Mouse (Mus musculus) CH12.LX (cell line): Measurements from ENCODE around the gene Col16a1. TPM values are rescaled to one million over a fixed set of nuclear protein-coding genes. Genes with fewer than 3 reads are reported as not detected.

Source experiments
- DNase-seq: peaks from one replicate; pipeline ENCODE4 v3.0.0-alpha.2; 2013; ENCODE audit errors: extremely low read depth
- H3K27ac ChIP-seq: 2 replicates; pipeline ENCODE4 v1.5.1; 2012; ENCODE audit warnings: low read depth, mild to moderate bottlenecking, control low read depth, moderate library complexity; ENCODE audit not compliant: insufficient read depth
- H3K27me3 ChIP-seq: replicated peaks from 2 replicates; pipeline ENCODE3; 2012; ENCODE audit warnings: inconsistent platforms
- H3K36me3 ChIP-seq, 2 experiments: replicated peaks in 1 of 2; 2 replicates each; pipeline versions ENCODE3 to v1.6.1; 2012; ENCODE audit warnings: inconsistent platforms in 1 of 2, low read length in 1 of 2, mild to moderate bottlenecking in 1 of 2, mixed read lengths in 1 of 2, moderate library complexity in 1 of 2; ENCODE audit not compliant: control insufficient read depth in 1 of 2, insufficient read depth in 1 of 2
- H3K4me1 ChIP-seq, 2 experiments: 2 replicates each; pipeline ENCODE4 v1.6.1; 2012; ENCODE audit warnings: inconsistent platforms in 1 of 2, moderate library complexity in 1 of 2; ENCODE audit not compliant: insufficient read depth in 2 of 2, control insufficient read depth in 1 of 2
- H3K4me2 ChIP-seq: 2 replicates; pipeline ENCODE4 v1.6.1; 2012; ENCODE audit warnings: low read depth, mild to moderate bottlenecking, control low read depth; ENCODE audit not compliant: poor library complexity, insufficient read depth, severe bottlenecking
- H3K4me3 ChIP-seq, 3 experiments: fragments of 150-350 bp in 1 of 3; sonication (generic) in 1 of 3; replicated peaks in 1 of 3; 2 replicates each; pipeline versions ENCODE3 to v1.5.1; 2011 to 2012; ENCODE audit warnings: low read depth in 2 of 3, low read length in 2 of 3, mild to moderate bottlenecking in 2 of 3, moderate library complexity in 2 of 3, control low read depth in 1 of 3, improper control_type of control experiment in 1 of 3, inconsistent platforms in 1 of 3, mixed read lengths in 1 of 3; ENCODE audit not compliant: poor library complexity in 1 of 3
- H3K79me2 ChIP-seq: replicated peaks from 2 replicates; pipeline ENCODE4 v1.6.1; 2012; ENCODE audit warnings: mild to moderate bottlenecking, moderate library complexity; ENCODE audit not compliant: control insufficient read depth, poor library complexity, insufficient read depth, severe bottlenecking; ENCODE audit errors: extremely low read depth
- H3K9ac ChIP-seq: 2 replicates; pipeline ENCODE4 v1.6.1; 2012; ENCODE audit warnings: low read depth, mild to moderate bottlenecking, control low read depth, moderate library complexity; ENCODE audit not compliant: insufficient read depth
- H3K9me3 ChIP-seq: replicated peaks from 2 replicates; pipeline ENCODE3; 2012; ENCODE audit warnings: low read length, inconsistent platforms, mixed read lengths
- CHD1 ChIP-seq: IDR thresholded peaks from 2 replicates; pipeline ENCODE4 v1.6.1; 2012; ENCODE audit warnings: low read depth, low read length, improper control_type of control experiment, inconsistent platforms
- CTCF ChIP-seq, 2 experiments: IDR thresholded peaks in 1 of 2; conservative IDR thresholded peaks in 1 of 2; 2 replicates each; pipeline ENCODE4 v1.5.1; 2011 to 2012; ENCODE audit warnings: low read depth in 2 of 2, low read length in 2 of 2, improper control_type of control experiment in 1 of 2, inconsistent platforms in 1 of 2, mild to moderate bottlenecking in 1 of 2, moderate library complexity in 1 of 2
- ELF1 ChIP-seq: IDR thresholded peaks from 2 replicates; pipeline ENCODE4 v1.6.1; 2014; ENCODE audit warnings: low read depth, mild to moderate bottlenecking, inconsistent platforms, low read length, improper control_type of control experiment
- ETS1 ChIP-seq: conservative IDR thresholded peaks from 2 replicates; pipeline ENCODE4 v1.6.1; 2012; ENCODE audit warnings: low read depth, mild to moderate bottlenecking, inconsistent platforms, low read length, improper control_type of control experiment, moderate library complexity
- IRF4 ChIP-seq: IDR thresholded peaks from 2 replicates; pipeline ENCODE4 v1.6.1; 2014; ENCODE audit warnings: low read depth, mild to moderate bottlenecking, inconsistent platforms, low read length, improper control_type of control experiment
- JUND ChIP-seq: conservative IDR thresholded peaks from 2 replicates; pipeline ENCODE4 v1.6.1; 2011; ENCODE audit warnings: low read depth, low read length, improper control_type of control experiment
- MAFK ChIP-seq: IDR thresholded peaks from 2 replicates; pipeline ENCODE4 v1.6.1; 2011; ENCODE audit warnings: low read length, improper control_type of control experiment; ENCODE audit not compliant: insufficient replicate concordance
- MAX ChIP-seq: IDR thresholded peaks from 2 replicates; pipeline ENCODE4 v1.6.1; 2011; ENCODE audit warnings: low read length, improper control_type of control experiment
- MAZ ChIP-seq: IDR thresholded peaks from 2 replicates; pipeline ENCODE4 v1.6.1; 2012; ENCODE audit warnings: low read depth, mild to moderate bottlenecking, inconsistent platforms, low read length, improper control_type of control experiment, moderate library complexity
- MEF2A ChIP-seq: IDR thresholded peaks from 2 replicates; pipeline ENCODE4 v1.6.1; 2014; ENCODE audit warnings: low read depth, mild to moderate bottlenecking, inconsistent platforms, low read length, improper control_type of control experiment, borderline replicate concordance
- NRF1 ChIP-seq: IDR thresholded peaks from 2 replicates; pipeline ENCODE4 v1.6.1; 2014; ENCODE audit warnings: low read depth, mild to moderate bottlenecking, inconsistent platforms, low read length, improper control_type of control experiment, moderate library complexity
- POLR2AphosphoS2 ChIP-seq: IDR thresholded peaks from 2 replicates; pipeline ENCODE4 v1.6.1; 2011; ENCODE audit warnings: low read depth, low read length, improper control_type of control experiment
- SIN3A ChIP-seq: IDR thresholded peaks from 2 replicates; pipeline ENCODE4 v1.6.1; 2012; ENCODE audit warnings: low read length, improper control_type of control experiment, inconsistent platforms
- SMC3 ChIP-seq: IDR thresholded peaks from 2 replicates; pipeline ENCODE4 v1.6.1; 2011; ENCODE audit warnings: low read depth, low read length, improper control_type of control experiment
- TBP ChIP-seq: conservative IDR thresholded peaks from 2 replicates; pipeline ENCODE4 v1.6.1; 2011; ENCODE audit warnings: low read depth, low read length, improper control_type of control experiment
- TCF12 ChIP-seq: IDR thresholded peaks from 2 replicates; pipeline ENCODE4 v1.6.1; 2014; ENCODE audit warnings: low read depth, mild to moderate bottlenecking, inconsistent platforms, low read length, improper control_type of control experiment
- UBTF ChIP-seq: IDR thresholded peaks from 2 replicates; pipeline ENCODE4 v1.6.1; 2012; ENCODE audit warnings: low read depth, mild to moderate bottlenecking, inconsistent platforms, low read length, improper control_type of control experiment, moderate library complexity
- USF1 ChIP-seq: IDR thresholded peaks from 2 replicates; pipeline ENCODE4 v1.6.1; 2014; ENCODE audit warnings: low read depth, mild to moderate bottlenecking, inconsistent platforms, low read length, improper control_type of control experiment
- ZC3H11A ChIP-seq: IDR thresholded peaks from 2 replicates; pipeline ENCODE4 v1.6.1; 2012; ENCODE audit warnings: low read depth, mild to moderate bottlenecking, inconsistent platforms, low read length, improper control_type of control experiment
- ZNF384 ChIP-seq: IDR thresholded peaks from 2 replicates; pipeline ENCODE4 v1.6.1; 2012; ENCODE audit warnings: low read depth, low read length, improper control_type of control experiment, inconsistent platforms
- dilution Hi-C: fragments of 300-500 bp; cut with MboI; formaldehyde crosslinking; loops from 2 replicates; pipeline ENCODE4 v1.14.3; 2020; ENCODE audit warnings: low sequenced_read_pairs; ENCODE audit not compliant: extremely low pct_unique_long_range_greater_than_20kb, extremely low pct_ligation_motif_present
- in situ Hi-C: fragments of 300-500 bp; cut with MboI; formaldehyde crosslinking; loops from 3 replicates; pipeline ENCODE4 v1.14.3; 2019; ENCODE audit warnings: low sequenced_read_pairs, low pct_ligation_motif_present, low pct_unique_long_range_greater_than_20kb, mixed read lengths
- polyA plus RNA-seq: library from polyadenylated mRNA; unstranded; fragments of >175 nt; gene quantifications from 2 replicates; pipeline ENCODE4 v1.2.1, GENCODE M21; 2012; ENCODE audit warnings: low read depth; ENCODE audit not compliant: insufficient read length
- total RNA-seq, 2 experiments: library from RNA; depleted of rRNA; stranded (reverse); fragments of 300-350 nt in 1 of 2; fragments of >200 nt in 1 of 2; gene quantifications; 2 replicates each; pipeline ENCODE4 v1.2.3; 2012 to 2014

Gene Col16a1
- total and polyA plus RNA-seq, 3 experiments, result not detected

DNA sequence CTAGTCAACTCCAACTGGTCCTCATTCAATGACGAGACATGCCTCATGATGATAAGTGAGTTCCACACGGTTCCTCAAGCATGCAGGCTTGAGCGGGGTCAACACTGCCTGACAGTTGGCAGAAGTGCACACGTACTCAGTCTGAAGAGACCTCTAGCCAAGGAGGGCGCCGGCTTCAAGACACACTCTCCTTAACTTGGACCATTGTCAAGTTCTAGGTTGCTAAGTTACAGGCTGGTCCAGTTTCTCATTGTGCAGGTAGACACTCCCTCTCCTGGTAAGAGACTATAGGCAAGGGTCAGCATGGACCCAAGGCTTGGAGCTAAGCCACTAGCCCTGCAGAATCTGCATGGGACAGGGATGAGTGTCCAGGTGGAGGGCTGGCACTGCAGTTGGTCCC lies 77.5 kb downstream of the Col16a1 start:
- DNase-seq, result no peak
- TF ChIP-seq IRF4 (no peak), TBP (no peak), SIN3A (no peak), UBTF (no peak), MAZ (no peak), MAFK (no peak), POLR2AphosphoS2 (no peak), ETS1 (no peak), ZC3H11A (no peak), NRF1 (no peak)
- Histone ChIP-seq H3K27ac (no peak overlapping the region), H3K4me3 (no peak overlapping the region), H3K36me3 (peaks cover 59 to 82% of the 10 kb centered on the region in 2 experiments), H3K9ac (no peak overlapping the region), H3K27me3 (no peaks in the 10 kb centered on the region), H3K79me2 (no peaks in the 10 kb centered on the region), H3K4me2 (no peak overlapping the region), H3K9me3 (no peaks in the 10 kb centered on the region), H3K4me1 (no peaks in the 10 kb centered on the region)
- in situ Hi-C loops (no loop called here), dilution Hi-C loops (no loop called here)

DNA sequence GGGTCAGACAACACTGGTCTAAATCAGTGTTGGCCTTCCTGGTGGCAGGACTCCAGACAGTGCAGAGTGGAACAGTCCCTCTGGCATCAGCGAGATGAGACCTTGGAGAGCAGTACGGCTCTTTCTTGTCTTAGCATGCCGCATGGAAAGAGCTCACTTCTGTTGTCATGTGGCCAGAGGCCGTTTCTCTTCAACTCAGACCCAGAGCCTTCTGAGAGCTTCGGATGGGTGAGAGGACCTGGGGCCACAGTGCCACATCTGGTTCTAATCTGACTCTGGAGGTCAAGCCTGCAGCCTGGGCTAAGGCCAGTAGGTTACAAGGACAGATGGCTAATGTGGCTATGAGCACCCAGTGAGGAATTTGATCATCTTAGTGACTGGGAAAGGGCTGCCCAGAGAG lies 78.3 kb downstream of the Col16a1 start:
- TF ChIP-seq ELF1, result no peak
- Histone ChIP-seq H3K27me3 (no peaks in the 10 kb centered on the region), H3K9ac (no peak overlapping the region), H3K4me1 (no peaks in the 10 kb centered on the region), H3K4me2 (no peak overlapping the region), H3K9me3 (no peaks in the 10 kb centered on the region), H3K27ac (no peak overlapping the region), H3K36me3 (peaks cover 59 to 75% of the 10 kb centered on the region in 2 experiments), H3K79me2 (no peaks in the 10 kb centered on the region), H3K4me3 (no peak overlapping the region)
- no peak for DNase-seq
- in situ Hi-C loops, result no loop called here
- dilution Hi-C loops, result no loop called here

DNA sequence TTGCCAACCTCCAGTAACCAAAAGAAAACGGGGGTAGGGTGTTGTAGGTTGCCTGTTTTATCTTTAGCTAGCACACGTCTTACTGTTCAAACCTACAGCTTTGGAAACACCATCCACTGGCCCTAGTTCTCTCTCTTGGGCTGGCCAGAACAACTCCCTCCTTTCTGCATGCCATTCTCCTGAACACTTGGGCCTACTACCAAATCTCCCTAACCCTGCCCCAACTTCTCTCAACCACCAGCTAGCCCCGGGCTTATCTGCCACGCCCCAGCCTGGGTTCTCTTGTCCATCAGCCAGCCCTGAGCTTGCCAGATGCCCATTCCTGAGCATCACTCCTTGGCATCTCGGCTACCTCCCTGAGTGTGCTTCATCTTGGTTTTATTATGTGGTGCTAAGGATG lies 81.3 kb downstream of the Col16a1 start:
- Histone ChIP-seq H3K27ac (no peak overlapping the region), H3K4me1 (no peaks in the 10 kb centered on the region), H3K27me3 (peaks cover 26% of the 10 kb centered on the region), H3K79me2 (no peaks in the 10 kb centered on the region), H3K36me3 (peaks cover 35 to 47% of the 10 kb centered on the region in 2 experiments), H3K4me2 (no peak overlapping the region), H3K4me3 (no peak overlapping the region), H3K9me3 (no peaks in the 10 kb centered on the region), H3K9ac (no peak overlapping the region)
- DNase-seq, result no peak
- in situ Hi-C loops, result no loop called here
- dilution Hi-C loops, result no loop called here
- TF ChIP-seq ZC3H11A, result no peak
- no peak for TF ChIP-seq NRF1
- no peak for TF ChIP-seq UBTF
- TF ChIP-seq MAX, result no peak
- no peak for TF ChIP-seq SIN3A
- no peak for TF ChIP-seq TCF12
- TF ChIP-seq MEF2A, result no peak
- no peak for TF ChIP-seq CTCF (conservative IDR thresholded peaks at IDR 0.05 in 1 of 2, IDR thresholded peaks at IDR 0.05 in 1 of 2; ENCODE audit: low read depth in 2 of 2, low read length in 2 of 2)
- no peak for TF ChIP-seq JUND
- TF ChIP-seq ZNF384, result no peak
- TF ChIP-seq CHD1, result no peak
- no peak for TF ChIP-seq POLR2AphosphoS2
- no peak for TF ChIP-seq USF1
- no peak for TF ChIP-seq SMC3
